Mouse (Mus musculus): ENCODE measurements around the gene Cr2.
"Not testable (repeated sequence)": the region's sequence is repeated elsewhere in the genome, so short reads cannot be mapped to it uniquely, and the experiment has no call there.

Gene Cr2

DNA sequence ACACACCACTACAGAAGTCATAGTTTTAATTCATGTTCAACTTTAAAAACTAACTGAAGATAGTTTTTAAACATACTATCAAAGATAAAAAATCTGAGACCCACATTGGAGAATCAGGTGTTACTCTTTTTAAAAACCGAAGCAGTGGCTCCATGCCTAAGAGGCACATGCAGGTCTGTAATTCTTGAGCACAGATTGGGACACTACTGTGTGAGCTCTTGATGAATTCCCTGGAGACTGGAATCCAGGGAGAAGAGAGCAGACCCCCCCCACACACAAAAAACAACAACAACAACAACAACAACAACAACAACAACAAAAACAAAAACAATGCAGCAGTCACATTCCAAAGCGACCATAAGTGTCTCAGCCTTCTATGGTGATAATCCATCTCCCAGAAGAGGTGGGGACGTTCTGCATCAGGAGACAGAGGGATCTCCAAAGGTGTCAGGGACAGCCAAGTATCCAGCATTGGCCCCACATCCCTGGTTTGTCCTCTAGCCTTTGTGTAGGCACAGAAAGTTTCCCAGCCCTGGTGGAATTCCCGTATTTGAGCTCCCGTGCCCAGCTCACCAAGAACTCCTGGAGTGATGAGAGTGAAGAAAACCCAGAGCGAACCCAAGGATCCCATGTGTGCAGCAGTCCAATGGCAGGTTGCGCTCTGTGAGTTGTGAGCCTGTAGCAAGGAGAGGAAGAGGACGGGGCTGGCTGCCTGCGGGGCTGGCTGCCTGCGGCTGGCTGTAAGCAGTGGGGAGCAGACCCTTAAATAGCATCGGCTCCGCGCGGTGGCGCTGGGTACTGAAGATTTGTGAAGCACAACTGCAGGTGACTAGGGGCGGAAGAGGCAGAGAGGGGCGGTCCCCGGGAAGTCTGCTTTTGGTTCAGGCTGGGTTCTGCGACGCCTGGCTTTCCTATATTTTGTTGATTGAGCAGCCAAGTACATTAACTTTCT lies at the start of gene Cr2:
TSS of gene Cr2 (minus strand) at position 737 of the 952 bp plus-strand sequence.
- DNase-seq (ENCODE audit: low spot score) = peak; percentile 15

DNA sequence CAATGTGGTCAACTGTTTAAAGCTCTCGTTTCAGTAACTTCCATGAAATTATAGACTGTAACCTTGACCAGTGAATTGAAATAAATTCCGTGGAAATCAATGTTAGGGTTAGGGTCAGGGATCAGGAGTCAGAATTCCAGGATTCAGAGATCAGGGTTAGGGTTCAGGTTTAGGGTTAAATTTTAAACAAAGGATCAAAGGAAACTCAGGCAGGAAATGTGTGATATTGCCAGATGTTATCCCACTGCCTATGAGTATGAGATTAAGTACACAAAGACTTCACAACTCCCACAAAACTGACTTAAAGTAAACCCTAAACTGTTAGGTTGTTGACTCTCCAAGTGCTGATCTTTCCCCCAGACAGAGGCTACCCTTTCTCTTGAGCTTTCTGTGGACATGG lies 45.3 kb upstream of the Cr2 start:
- DNase-seq (ENCODE audit: low spot score) = no peak

DNA sequence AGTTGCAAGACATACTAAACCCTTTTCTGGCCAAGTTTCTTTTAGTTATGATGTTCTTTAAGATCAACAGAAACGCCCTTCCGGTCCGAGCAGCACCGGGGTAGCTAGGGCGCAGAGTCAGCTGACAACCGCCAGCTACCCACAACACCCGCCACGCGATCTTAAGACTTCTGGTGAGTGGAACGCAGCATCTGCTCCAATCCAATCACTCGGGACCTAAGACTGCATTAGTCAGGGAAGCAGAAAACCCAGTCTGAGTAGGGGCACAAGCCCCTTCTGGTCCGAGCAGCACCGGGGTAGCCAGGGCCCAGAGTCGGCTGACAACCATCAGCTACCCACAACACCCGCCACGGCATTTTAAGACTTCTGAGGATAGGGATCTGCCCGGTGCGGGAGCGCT lies 36.3 kb upstream of the Cr2 start:
- DNase-seq (ENCODE audit: low spot score) = not testable (repeated sequence)

DNA sequence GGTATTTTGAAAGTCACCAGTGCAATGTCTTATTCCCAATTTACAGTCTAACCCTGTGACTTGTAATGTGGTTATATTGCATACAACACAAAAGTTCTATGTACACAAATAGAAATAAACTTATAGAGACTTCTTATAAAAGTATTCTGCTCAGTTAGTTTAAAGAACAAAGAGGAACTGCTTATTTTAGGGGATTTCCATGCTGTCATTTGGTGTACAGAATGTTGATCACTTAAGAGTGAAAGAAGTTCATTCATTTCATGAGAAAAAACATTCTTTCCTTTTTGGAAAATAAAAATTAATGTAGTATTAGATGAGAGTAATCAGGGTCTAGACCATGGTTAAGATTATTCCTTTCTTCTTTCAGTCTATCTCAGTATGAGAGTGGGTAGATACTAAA lies 8.2 kb upstream of the Cr2 start:
- no peak for DNase-seq (ENCODE audit: low spot score)

DNA sequence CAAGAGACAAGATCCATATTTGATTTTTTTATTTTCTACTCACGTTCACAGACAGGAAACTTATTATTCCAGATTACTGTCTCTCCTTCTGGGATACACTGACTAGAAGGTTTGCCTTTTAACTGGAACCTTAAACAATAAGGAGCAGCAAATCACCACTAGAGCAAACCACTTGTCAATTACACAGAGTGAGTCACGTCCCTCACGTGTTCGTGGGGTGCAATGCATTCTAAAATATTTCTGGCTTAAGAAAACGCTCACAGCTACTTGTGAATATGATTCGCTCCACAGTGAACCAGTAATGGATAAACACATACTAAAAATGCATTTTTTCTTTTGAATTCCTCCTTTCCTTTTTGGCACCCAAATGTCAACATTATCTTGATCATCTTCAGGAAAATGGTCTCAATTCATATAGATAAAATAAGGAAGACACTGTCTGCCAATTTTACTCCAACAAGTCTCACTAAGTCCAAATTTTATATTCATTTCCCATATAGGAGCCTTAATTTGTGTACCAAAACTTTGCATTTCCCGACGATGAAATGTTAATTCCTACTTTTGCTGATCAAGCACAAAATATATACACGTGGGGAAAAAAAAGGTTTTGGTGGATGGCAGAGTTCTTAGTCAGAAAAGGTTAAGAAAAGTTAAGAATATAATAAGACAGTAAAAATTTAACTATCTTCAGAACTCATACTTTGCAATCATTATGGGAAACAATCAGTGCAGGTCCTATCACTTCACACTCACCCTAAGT lies 11.3 kb downstream of the Cr2 start:
- no peak for DNase-seq (ENCODE audit: low spot score)

DNA sequence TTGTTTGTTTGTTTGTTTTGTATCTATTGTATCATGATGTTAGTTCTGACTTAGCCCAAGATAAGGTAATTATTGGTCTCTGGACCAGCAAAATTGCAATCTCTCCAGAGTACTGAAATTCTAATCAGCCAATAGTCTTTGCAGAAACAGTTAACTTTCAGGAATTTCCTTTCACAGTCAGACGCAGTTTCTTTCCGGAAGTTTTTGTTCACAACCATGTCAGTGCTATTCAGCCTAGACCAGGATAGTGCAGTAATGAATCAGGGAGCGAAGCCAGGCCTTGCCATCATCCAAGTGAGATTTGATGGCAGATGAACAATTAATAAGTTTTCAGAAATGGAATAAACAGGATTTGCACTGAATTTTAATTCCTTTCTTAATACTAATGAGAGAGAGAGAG lies 44.4 kb downstream of the Cr2 start:
- peak; percentile 32 for DNase-seq (ENCODE audit: low spot score)

DNA sequence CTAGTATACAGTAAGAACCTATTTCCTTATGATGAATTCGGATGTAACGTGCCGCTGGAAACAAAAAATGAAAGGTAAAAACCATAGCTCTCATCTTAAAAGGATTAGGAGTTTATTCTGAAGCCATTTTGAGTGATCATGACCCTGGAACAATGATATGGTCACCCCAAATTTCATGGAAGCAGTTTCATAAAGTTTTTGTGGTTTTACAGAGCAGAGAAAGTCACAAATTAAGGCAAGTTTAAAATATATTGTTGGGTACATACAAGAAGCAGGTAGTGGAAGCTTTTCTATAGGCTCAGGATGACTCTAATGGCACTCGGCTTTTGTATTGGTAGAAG lies 44.9 kb downstream of the Cr2 start:
- DNase-seq (ENCODE audit: low spot score) = no peak

DNA sequence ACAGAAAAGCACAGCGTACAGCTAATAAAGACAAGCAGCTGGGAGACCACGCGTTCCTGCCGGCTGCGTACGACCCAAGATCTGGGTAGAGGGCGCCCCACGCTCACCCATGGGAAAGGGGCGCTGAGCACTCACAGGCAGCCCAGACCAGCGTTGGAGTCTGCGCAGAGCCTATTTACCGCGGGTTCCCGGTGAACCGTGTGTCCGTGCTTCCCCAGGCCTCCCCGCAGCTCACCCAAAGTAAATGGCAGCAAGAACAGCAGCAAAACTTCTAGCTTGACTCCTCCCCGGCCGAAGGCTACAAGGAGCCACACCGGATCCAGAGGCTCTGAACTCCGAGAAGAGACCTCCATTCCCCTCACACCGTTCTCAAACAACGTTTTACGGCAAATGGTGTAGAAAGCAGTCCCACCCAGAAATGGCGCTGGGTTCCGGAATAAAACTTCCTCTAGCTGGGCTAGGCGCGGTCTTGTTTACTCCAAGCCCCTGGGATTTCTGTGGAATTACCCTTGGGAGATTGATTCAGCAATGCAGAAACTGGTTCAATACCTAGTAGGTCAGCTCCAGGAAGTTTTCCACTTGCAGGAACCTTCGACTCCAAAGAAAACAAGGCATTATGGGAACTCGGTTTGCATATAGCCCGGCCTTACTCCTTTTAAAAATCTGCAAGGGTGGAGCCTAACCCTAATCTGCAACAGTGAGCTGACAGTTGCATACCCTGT lies 45.4 kb downstream of the Cr2 start, which contains the start of gene Cr1l:
TSS of gene Cr1l (minus strand) at position 634 of the 722 bp plus-strand sequence.
- DNase-seq (ENCODE audit: low spot score) = peak; percentile 82

DNA sequence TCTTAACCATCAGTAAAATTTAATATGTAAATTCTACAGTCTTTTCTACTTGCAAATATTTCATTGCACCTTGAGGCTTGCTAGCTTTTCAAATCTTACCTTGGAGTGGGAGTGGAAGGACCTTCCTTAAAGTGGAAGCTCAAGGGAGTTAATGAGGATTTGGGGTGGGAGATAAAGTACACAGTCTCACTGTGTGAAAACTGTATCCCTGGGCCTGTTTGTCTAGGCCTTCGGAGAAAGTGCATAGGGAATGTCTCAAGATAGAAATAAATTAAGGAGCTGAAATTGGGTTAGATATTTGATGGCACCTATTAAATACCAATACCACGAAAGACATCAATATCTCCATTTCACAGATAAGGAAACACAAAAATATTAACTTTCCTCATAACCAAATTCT lies 46.0 kb downstream of the Cr2 start:
- DNase-seq (ENCODE audit: low spot score) = peak; percentile 41

DNA sequence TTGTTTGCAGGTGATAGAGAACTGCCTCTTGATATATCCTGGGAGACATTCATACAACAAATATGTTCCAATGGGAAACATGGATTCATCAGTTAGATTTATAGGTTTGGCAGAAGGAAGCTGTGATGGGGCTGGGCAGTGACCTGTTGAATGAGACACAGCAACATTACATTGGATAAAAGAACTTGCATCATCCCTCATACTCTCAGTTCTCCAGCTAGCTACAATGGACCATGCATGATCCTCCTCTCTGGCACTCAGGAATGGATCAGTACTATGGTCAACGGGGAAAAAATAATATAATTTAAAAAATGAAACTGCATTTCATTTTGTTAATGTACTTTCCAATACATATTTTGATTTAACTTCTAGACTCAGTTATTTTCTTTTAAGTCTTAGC lies 46.6 kb downstream of the Cr2 start:
- DNase-seq (ENCODE audit: low spot score) = peak; percentile 29

DNA sequence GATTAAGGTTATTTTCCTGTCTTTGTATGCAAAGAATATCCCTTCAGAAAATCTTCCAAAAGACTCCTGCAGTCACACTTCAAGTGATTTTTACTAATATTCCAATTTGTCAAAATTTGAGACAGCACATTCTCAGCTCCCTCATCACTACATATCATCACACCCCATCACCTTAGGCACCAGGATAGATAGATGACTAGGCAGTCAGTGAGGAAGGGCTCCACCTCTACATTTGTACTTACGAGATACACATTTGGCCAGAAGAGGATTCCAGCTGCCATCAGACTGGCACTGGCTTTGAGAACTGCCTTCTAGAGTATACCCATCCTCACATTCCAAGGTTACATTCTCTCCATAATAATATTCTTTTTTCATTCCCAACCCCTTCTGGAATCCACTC lies 62.1 kb downstream of the Cr2 start:
- DNase-seq (ENCODE audit: low spot score) = no peak

DNA sequence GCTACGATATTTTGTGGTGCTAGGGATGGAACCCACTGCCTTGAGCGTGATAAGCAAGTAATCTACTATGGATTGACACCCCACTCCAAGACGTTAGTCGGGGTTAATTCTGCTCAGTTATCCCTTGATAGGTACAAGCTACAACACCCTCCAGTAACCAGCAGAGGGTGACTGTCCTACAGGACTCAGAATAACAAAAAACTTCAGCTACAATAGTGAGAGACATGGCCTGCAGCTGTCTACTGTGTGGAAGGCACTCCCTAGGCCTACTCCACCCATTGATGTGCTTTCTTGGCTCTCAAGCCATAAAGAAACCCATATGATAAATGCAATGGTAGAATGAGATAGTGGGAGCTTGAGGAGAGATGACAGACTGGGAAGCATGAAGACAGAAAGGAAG lies 62.9 kb downstream of the Cr2 start:
- DNase-seq (ENCODE audit: low spot score) = no peak

DNA sequence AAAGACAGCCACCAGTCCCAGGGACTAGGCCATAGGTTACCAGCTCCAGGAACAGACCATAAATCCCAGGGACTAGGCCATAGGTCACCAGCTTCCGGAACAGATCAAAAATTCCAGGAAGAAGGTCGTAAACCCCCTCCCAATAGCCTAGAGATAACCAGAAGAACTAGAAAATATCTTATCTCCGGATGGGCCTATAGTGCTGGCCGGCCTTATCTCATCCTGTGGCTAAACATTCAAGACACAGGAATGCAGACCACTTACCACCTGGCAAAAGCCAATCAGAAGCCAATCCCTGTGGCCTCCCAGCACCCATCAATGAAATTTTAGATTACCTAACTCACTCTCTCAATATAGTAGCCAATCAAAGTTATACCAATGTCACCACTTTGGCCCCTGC lies 75.8 kb downstream of the Cr2 start:
- no peak for DNase-seq (ENCODE audit: low spot score)

DNA sequence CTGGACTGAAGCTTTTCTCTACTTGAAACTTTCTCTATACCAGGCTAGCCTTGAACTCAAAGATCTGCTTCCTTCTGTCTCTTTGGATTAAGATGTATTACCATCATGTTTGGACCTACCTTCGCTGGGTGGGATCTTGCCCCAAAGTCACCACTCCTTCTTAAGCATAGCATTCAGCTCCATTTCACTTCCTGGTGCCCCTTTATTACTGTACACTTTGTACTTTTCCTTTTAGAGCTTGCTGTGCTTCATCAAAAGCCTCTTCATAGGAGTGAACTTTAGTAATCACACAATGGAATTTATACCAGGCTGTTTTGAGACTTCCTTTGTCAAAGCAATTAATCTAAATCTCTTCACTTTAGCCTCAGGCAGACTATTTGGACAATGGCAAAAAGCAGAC lies 78.5 kb downstream of the Cr2 start:
- DNase-seq (ENCODE audit: low spot score) = no peak

DNA sequence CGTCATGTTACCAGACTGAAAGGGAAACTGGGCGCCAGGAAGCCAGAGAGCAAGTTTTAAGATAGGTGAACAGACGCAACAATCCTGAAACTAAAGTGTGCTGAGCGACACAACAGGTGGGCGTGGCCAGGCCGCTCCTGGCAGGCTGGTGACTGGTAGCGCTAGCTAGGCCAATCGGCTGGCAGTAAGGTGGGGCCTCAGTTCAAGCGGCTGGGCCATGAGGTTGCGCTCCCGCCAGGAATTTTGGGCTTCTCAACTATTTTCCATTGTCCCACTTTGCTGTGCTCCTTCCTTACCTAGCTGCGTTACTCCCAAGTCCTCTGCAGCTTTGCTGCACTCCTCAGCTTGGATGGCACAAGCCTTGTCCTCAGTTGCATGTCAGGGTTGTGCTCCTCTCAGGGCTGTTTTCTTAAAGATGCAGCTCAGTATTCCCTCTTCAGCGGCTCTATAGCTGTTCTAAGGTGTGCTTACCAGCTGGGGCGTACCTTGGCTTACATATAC lies 84.2 kb downstream of the Cr2 start, which contains the start of gene Cd46:
TSS of gene Cd46 (minus strand) at position 30 of the 501 bp plus-strand sequence.
- peak; percentile 87 for DNase-seq (ENCODE audit: low spot score)

DNA sequence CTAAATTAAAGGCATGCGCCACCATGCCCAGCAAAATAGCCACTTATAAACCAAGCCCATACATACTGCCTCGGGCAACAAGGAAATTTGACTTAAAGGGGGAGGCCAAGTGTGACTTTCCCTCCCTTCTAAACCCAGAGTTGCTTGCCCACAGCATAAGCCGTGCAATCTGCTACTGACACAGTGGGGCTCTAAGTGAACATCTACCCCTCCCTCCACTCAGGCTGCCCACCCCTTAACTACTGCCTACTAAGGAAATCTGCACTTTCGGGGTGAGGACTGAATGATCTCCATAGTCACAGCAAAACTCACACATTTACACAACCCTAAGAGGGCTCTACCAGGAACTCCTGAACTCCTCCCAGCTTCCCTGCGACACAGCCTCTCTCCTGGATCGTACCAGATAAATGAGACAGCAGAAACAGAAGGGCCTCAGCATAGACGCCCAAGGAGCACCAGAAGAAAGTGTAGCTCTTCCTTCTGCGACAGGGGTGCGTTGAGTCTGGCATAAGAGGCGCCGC lies 84.8 kb downstream of the Cr2 start:
- peak; percentile 89 for DNase-seq (ENCODE audit: low spot score)

All from c-Kit-positive CD71-positive TER-119-positive erythroid progenitor cells, embryonic 14.5 days (primary cell).